Mouse (Mus musculus) embryo, embryonic 10.5 days (tissue): ENCODE data around the gene Wnt5b.
"Not testable (repeated sequence)": the region's sequence is repeated elsewhere in the genome, so short reads cannot be mapped to it uniquely, and the experiment has no call there.

Experiments used
- DNase-seq: peaks from one replicate; pipeline ENCODE4 v3.0.0-alpha.2; 2015; ENCODE audit warnings: low spot score

Gene Wnt5b

DNA sequence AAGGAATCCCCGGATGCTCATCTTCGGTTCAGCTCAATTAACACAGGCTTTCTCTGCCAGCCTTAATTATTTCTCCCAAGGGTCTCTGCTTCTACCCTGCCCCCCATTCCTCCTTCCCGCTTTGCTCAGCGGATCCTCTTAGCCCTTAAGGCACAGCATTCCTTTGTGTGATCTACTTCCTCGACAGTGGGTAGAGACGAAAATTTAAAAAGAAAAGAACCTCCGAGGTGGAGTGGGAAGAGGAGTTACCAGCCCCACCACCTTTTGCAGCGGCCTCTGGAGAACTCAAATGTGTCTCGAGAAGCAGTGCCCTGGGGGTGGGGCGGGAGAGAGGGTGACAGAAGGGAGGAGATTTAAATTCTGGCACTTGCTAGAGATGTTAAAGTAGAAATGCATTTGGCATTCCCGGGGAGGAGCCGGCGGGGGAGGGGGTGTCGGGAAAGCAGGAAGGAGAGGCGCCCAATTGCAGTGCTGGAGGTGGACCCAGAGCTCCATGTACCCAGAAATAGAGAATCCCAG is 92.1 kb downstream of the Wnt5b start:
- peak; percentile 73 for DNase-seq

DNA sequence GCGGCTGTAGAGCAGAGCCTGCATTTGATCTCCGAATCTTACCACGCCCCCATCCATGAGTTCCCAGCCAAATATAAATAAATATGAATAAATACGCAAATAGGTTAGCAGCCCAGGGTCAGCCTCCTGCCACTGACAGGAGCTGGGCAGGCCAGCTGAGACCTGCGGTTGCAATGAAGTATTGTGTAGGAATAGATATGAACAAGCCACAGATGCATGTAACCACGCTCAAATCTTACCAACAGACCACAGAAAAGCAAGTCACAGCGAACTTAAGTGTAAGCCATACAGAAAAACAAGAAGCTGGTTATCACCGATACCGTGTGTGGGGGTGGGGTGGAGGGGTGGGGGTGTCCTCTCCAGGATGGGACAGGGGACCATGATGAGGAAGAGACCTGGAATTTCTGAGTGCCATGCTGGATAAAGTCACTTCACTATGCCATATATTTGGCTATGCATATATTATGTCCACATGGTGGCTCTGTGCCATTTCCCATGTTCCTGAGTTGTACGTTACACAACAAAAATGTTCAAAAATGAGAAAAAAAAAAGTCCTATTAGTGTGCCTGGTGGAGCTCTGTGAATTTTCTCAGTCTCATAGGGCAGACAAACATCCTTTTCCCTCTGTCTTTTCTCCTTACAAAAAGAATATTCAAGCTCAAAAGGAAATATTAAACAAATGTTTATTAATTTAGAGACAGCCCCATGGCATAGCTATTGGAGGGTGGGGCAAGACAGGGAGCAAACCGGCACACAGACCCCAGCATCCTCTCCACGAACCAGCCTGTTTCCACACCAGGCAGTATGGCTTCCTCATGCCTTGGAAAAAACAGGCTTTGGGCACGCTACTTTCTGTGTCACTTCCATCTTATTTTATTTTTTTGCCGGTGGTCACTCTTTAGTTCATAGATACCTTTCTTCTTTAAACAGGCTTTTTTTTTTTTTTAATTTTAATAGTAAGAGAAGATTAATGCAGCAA is 92.9 kb downstream of the Wnt5b start:
- DNase-seq = no peak

GRCm38 (mm10) chr6:119449060-119449499 is 95.1 kb downstream of the Wnt5b start:
- DNase-seq = peak; percentile 86

DNA sequence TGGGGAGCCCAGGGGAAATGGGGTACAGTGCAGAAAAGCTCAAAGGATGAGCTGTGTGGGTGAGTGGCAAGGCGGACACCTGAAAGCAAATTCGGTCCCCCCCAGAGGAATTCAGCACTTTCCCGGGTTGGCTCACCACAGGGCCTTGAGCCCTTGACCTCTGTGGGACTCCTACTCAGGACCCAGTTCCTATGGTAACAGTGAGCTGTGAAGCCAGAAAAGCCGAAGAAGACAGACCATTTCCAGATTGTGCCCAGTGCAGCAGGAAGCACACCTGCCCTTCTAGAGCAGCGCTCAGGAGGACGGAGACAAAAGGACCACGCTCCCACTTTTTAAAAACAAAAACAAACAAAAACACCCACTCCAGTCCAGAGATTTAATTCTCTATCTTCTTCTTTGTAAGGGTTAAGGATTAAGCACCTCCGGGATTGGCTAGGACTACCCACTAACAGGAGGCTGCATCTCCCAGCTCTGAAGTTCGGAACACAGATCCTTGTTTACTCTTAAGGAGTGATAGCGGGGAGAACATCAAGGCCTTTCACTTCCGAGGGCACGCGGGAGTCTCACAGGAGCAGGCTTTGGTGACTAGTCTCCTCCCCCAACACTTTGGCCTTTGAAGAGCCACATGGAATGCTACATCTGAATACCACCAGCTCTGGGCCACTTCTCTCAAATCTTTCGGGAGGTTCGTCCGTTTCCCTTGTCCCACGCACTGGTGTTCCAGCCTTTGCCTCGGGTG is 95.7 kb downstream of the Wnt5b start:
- DNase-seq = peak; percentile 71

DNA sequence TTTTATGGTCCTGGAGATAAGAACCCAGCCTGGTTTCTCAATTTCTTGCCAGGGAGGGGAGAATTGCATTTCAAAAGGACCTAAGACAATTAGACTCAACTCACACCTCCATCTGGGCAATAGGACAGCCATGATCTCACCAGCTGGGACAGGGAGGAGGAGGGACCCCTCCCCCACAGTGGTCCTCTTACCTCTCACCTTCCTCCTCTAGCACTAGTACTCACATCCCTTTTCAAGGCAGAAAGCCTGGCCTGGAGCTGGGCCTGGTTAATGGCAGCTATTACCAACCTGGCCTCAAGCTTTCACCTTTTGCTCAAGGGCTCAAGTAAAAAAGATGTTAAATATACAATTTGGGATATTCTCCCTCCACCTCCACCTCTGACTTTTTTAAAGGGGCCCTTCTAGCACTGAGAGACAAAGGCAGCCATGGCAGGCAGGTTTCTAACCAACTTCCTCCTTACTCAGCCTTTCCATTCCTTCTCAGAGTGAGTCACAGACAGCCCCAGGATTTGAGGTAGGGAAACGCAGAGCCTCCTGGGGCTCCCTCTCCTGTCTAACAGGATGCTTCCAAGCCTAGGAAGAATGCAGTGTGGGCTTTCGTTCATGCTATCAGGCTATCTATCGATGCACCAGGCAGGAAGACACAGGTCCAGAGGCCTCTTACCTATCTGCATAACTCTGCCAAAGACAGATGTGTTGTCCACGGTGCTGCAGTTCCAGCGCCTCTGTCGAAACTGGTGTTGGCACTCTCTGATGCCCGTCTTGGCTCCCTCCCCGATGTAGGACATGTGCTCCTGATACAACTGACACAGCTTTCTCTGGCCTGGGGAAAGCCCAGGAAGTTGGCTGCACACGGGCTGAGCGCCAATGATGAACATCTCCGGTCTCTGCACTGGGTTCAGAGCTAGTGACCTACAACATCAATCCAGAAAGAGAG is 98.2 kb downstream of the Wnt5b start:
- no peak for DNase-seq

GRCm38 (mm10) chr6:119443742-119444645 is 100.2 kb downstream of the Wnt5b start:
- DNase-seq = peak; percentile 96

GRCm38 (mm10) chr6:119442729-119443128 is 101.4 kb downstream of the Wnt5b start:
- not testable (repeated sequence) for DNase-seq

GRCm38 (mm10) chr6:119437894-119438761 is 106.0 kb downstream of the Wnt5b start:
- peak; percentile 47 for DNase-seq

DNA sequence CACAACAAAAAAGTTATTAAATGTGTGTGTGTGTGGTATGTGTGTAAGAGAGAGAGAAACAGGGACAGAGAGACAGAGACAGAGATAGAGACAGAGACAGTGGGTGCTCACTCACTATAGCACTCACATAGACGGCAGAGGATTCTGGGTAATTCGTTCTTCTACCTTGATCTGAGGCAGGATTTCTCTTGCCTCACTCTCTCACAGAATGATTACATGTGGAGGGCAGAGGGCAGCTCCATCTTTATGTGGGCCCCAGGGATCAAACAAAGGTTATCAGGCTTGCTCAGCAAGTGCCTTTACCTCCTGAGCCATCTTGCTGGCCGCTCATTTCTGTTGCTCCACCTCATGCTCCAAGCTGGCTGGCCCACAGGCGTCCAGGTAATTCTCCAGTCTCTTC is 109.8 kb downstream of the Wnt5b start:
- DNase-seq = no peak

DNA sequence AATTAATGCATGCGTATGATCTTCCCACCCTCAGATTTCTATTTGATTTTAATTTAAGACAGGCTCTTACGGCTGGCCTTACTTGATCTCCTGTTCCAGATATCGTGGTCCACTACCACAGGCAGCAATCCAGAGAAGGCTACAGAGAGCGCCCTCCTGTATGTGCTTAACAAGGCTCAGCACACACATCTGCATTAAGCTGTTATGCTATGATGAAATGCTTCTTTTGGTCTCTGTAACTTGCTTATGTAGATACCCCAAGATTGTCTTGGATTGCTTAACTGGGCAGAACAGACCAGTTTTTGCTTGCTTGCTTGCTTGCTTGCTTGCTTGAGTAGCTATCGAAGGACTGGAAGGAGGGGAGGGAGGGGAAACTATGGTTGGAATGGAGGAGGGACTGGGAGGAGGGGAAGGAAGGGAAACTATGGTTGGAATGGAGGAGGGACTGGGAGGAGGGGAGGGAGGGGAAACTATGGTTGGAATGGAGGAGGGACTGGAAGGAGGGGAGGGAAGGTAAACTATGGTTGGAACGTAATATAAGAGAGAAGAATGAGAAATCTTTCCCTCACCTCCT is 112.3 kb downstream of the Wnt5b start:
- DNase-seq = no peak

DNA sequence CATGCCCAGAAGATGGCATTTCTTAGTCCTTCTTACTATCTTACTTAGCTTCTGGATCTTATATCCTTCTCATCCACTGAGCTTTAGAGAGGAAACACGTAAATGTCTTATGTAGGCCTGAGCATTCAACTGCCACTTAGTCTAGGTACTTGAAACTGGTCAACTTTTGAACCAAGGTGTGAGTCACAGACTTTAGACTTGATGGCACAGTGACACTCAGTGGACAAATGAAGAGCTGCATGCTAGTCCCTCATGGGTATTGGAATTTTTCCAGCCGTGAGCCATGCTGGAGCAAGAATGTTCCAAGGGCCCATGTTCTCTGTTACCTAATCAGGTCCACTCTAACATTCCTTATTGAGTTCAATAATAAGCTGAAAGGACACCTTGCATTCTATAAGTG is 113.6 kb downstream of the Wnt5b start:
- DNase-seq = peak; percentile 68

DNA sequence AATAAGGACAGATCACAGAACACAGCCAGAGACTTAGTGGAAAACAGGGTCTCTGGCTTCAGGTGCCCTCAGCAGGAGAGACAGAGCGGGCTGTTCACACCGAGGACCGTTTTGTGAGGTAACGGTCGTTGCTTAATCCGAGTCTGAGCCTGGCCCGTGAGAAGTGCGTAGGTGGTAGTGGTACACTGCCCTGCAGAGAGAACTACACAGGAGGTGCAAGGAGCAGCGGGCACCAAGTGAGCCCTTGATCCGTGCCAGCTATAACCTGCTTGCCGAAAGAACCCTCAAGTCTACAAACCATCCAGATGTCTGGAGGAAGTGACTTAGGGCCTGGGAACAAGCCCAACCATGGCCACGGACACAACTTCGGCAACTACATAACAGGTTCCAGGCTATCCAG is 114.8 kb downstream of the Wnt5b start:
- DNase-seq = no peak

DNA sequence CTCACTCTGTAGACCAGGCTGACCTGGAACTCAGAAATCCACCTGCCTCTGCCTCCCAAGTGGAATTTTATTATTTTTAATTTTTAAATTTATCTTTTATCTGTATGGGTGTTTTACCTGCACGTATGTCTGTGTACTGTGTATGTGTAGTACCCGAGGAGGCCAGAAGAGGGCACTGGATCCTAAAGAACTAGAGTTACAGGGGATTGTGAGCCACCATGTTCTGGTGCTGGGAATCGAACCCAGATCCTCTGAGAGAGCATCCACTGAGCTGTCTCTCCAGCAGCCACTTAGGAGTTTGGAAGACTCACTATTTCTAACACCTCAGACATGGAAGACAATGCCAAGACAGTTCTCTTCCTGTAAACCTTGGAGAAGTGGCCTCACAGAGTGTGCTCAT is 115.5 kb downstream of the Wnt5b start:
- peak; percentile 34 for DNase-seq

DNA sequence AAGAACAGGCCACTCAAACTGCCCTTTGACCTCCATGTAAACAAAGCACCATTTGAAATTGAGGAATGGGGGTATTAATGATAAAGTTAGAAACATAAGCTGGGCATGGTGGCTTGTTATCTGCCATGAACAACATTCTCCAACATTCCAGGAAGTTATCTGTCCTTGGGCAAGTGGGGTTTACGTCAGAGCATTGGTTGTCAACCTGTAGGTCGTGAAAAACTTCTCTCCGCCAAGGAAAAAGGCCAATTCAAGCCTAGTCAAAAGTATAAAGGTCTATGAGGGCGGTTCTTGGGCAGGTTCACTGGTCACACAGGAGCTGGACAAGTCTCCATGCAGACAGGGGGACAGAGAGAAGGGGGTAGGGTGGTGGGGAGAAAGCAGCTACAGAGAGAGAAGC is 123.1 kb downstream of the Wnt5b start:
- no peak for DNase-seq

- no peak for DNase-seq
These were observed 123.8 kb downstream of the Wnt5b start for GRCm38 (mm10) chr6:119420357-119420756.

- peak; percentile 45 for DNase-seq
These were observed 124.7 kb downstream of the Wnt5b start for GRCm38 (mm10) chr6:119419412-119419811.

GRCm38 (mm10) chr6:119418392-119419251 is 125.5 kb downstream of the Wnt5b start:
- DNase-seq = peak; percentile 72

DNA sequence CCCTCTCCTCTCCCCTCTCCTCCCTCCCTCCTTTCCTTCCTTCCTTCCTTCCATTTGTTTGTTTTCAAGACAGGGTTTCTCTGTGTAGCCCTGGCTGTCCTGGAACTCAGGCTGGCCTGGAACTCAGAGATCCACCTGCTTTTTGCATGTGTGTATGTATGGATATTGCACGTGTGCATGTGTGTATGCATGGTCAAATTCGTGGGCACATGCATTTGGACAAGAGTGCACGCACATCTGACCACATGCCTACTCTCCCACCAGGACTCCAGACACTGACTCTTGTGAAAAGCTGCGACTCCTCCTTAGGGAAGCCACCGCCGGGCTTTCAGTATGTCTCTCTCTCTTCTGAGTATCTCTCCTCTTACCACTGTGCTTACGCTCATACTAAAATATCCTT is 126.3 kb downstream of the Wnt5b start:
- no peak for DNase-seq
